Mouse (Mus musculus) lung, embryonic 15.5 days (tissue): ENCODE measurements around the gene Dnajb12. TPM values are rescaled to one million over a fixed set of nuclear protein-coding genes. Genes with fewer than 3 reads are reported as not detected.

Experiments used
- ATAC-seq: fragments of 200-750 bp; cut with Nextera tagmentation; 2 replicates; pipeline ENCODE4 v1.8.0; 2017; ENCODE audit warnings: moderate number of reproducible peaks, borderline replicate concordance; ENCODE audit not compliant: low FRiP score, low TSS enrichment; ENCODE audit errors: extremely low read depth
- H3K27ac ChIP-seq: fragments of 300-500 bp; sonication (generic); 2 replicates; pipeline ENCODE4 v1.5.1; 2015; ENCODE audit warnings: moderate library complexity, mild to moderate bottlenecking, inconsistent platforms
- H3K27me3 ChIP-seq: fragments of 300-500 bp; sonication (generic); 2 replicates; pipeline ENCODE4 v1.6.1; 2015; ENCODE audit warnings: inconsistent platforms
- H3K36me3 ChIP-seq: fragments of 300-500 bp; sonication (generic); 2 replicates; pipeline ENCODE4 v1.6.1; 2015; ENCODE audit warnings: inconsistent platforms
- H3K4me1 ChIP-seq: fragments of 300-500 bp; sonication (generic); 2 replicates; pipeline ENCODE4 v1.6.1; 2015; ENCODE audit warnings: inconsistent platforms
- H3K4me2 ChIP-seq: fragments of 300-500 bp; sonication (generic); 2 replicates; pipeline ENCODE4 v1.6.1; 2015; ENCODE audit warnings: inconsistent platforms, mild to moderate bottlenecking, moderate library complexity
- H3K4me3 ChIP-seq: fragments of 300-500 bp; sonication (generic); 2 replicates; pipeline ENCODE4 v1.5.1; 2015; ENCODE audit warnings: mild to moderate bottlenecking, inconsistent platforms
- H3K9ac ChIP-seq: fragments of 300-500 bp; sonication (generic); 2 replicates; pipeline ENCODE4 v1.6.1; 2015; ENCODE audit warnings: inconsistent platforms
- H3K9me3 ChIP-seq: fragments of 300-500 bp; sonication (generic); 2 replicates; pipeline ENCODE4 v1.6.1; 2016; ENCODE audit warnings: inconsistent platforms
- WGBS: fragments of 180-500 bp; shearing (Covaris S2); methylation state at CpG from one replicate; pipeline ENCODE4 v1.1.7; 2015; 5-methylcytosine and 5-hydroxymethylcytosine counted together
- polyA plus RNA-seq: library from polyadenylated mRNA; unstranded; fragments of >200 nt; fragmentation: Nextera tagmentation; extraction: Ambion mirVana; gene quantifications from 2 replicates; pipeline ENCODE4 v1.2.1, GENCODE M21; 2015

Dnajb12 gene
- polyA plus RNA-seq, 1 experiment from 2014 or later, result 24.1 TPM

GRCm38 (mm10) chr10:59929205-59929604, 49.8 kb downstream of the Dnajb12 start:
- WGBS, result 90% methylated on average over 7 of the region's 7 CpGs
- Histone ChIP-seq H3K27me3 (no peaks in the 10 kb centered on the region), H3K36me3 (no peaks in the 10 kb centered on the region), H3K4me2 (no peak overlapping the region), H3K9me3 (no peaks in the 10 kb centered on the region), H3K9ac (no peak overlapping the region), H3K4me1 (peaks cover 11% of the 10 kb centered on the region), H3K27ac (no peak overlapping the region), H3K4me3 (no peak overlapping the region)
- ATAC-seq, result no peak

DNA sequence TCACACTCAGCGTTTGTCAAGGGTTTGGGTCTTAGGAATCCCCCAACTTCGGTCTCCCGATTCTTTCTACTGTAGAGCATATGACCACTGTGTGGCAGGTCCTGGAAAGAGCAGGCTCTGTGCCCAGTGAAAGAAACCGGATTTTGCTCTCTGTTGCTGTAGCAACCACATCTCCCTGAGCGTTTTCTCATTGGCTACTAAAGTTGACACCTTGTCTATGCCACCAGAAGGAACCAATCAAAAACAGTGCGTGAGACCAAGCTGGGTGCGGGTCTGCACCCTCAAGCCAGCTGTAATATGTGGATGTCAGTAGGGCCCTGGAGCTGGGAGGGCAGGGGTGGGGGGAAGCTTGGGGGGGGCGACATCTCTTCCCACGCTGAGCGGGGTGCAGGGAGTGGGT, 51.6 kb downstream of the Dnajb12 start:
- Histone ChIP-seq H3K4me3 (no peak overlapping the region), H3K4me2 (no peak overlapping the region), H3K9me3 (no peaks in the 10 kb centered on the region), H3K27ac (no peak overlapping the region), H3K4me1 (peaks cover 7% of the 10 kb centered on the region), H3K27me3 (no peaks in the 10 kb centered on the region), H3K9ac (no peak overlapping the region), H3K36me3 (no peaks in the 10 kb centered on the region)
- WGBS, result 30% methylated on average over 10 of the region's 10 CpGs
- ATAC-seq, result peak; percentile 76; the same call in 1 of the 2 replicates

DNA sequence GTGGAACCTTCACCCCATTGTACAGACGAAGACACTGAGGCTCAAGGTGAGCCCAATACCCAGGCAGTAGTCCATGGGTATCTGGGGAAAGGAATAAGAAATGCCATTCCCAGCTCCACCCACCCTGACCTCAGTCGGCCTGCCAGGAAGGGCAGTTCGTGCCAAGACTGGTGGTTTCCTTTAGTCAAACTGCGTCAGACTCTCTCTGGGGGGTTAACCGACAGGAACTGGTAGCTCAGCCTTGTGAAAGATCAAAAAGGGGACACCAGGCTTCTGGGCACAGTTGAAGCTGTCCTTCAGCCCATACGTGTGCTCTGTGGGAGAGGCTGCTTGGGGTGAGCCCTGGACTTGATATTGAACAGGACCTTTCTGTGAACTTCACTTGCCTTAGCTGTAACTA, 53.2 kb downstream of the Dnajb12 start:
- no peak overlapping the region for H3K4me3 ChIP-seq
- no peak overlapping the region for H3K9ac ChIP-seq
- no peak for ATAC-seq
- peaks cover 11% of the 10 kb centered on the region for H3K4me1 ChIP-seq
- H3K27me3 ChIP-seq, result no peaks in the 10 kb centered on the region
- no peaks in the 10 kb centered on the region for H3K36me3 ChIP-seq
- H3K4me2 ChIP-seq, result no peak overlapping the region
- 70% methylated on average over 6 of the region's 6 CpGs for WGBS
- H3K27ac ChIP-seq, result no peak overlapping the region
- H3K9me3 ChIP-seq, result no peaks in the 10 kb centered on the region

DNA sequence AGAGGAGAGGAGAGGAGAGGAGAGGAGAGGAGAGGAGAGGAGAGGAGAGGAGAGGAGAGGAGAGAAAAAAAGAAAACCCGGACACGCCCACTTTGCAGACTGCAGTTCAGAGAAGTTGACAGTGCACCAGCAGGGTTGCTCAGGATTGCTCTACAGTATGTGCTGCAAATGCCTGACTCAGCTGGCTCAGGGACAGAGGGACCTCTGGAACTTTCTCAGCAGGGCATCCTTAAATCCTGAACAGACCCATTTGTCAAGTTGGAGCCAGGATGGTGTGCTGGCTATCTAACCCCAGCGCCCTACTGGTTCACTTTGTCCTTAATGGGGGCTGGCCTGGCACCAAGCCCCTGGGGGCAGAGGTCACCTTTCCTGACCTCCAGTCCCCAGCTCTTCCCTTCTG, 54.7 kb downstream of the Dnajb12 start:
- no peaks in the 10 kb centered on the region for H3K9me3 ChIP-seq
- WGBS, result 65% methylated on average over 3 of the region's 3 CpGs
- H3K4me3 ChIP-seq, result no peak overlapping the region
- peaks cover 11% of the 10 kb centered on the region for H3K4me1 ChIP-seq
- H3K27me3 ChIP-seq, result no peaks in the 10 kb centered on the region
- H3K27ac ChIP-seq, result no peak overlapping the region
- H3K9ac ChIP-seq, result no peak overlapping the region
- H3K4me2 ChIP-seq, result no peak overlapping the region
- H3K36me3 ChIP-seq, result no peaks in the 10 kb centered on the region
- ATAC-seq, result no peak

- Histone ChIP-seq H3K9me3 (no peaks in the 10 kb centered on the region), H3K4me3 (no peak overlapping the region), H3K4me2 (no peak overlapping the region), H3K27ac (no peak overlapping the region), H3K4me1 (peaks cover 6% of the 10 kb centered on the region; the same call in 1 of the 2 replicates), H3K27me3 (no peaks in the 10 kb centered on the region), H3K9ac (no peak overlapping the region), H3K36me3 (no peaks in the 10 kb centered on the region)
- 31% methylated on average over 8 of the region's 8 CpGs for WGBS
- no peak for ATAC-seq
Measured at GRCm38 (mm10) chr10:59936058-59936856, 56.9 kb downstream of the Dnajb12 start.

GRCm38 (mm10) chr10:59938662-59939061, 59.3 kb downstream of the Dnajb12 start:
- H3K9ac ChIP-seq, result no peak overlapping the region
- no peak overlapping the region for H3K4me3 ChIP-seq
- ATAC-seq, result no peak
- WGBS, result 74% methylated on average over 5 of the region's 5 CpGs
- no peaks in the 10 kb centered on the region for H3K36me3 ChIP-seq
- no peak overlapping the region for H3K4me2 ChIP-seq
- H3K4me1 ChIP-seq, result peaks cover 26% of the 10 kb centered on the region
- H3K9me3 ChIP-seq, result no peaks in the 10 kb centered on the region
- no peak overlapping the region for H3K27ac ChIP-seq
- no peaks in the 10 kb centered on the region for H3K27me3 ChIP-seq

- Histone ChIP-seq H3K4me2 (no peak overlapping the region), H3K9me3 (no peaks in the 10 kb centered on the region), H3K27ac (no peak overlapping the region), H3K9ac (no peak overlapping the region), H3K4me3 (no peak overlapping the region), H3K4me1 (peaks cover 30% of the 10 kb centered on the region), H3K36me3 (no peaks in the 10 kb centered on the region), H3K27me3 (no peaks in the 10 kb centered on the region)
- ATAC-seq, result no peak
- WGBS, result 74% methylated on average over 1 of the region's 1 CpGs
Measured at GRCm38 (mm10) chr10:59939081-59939480, 59.7 kb downstream of the Dnajb12 start.

DNA sequence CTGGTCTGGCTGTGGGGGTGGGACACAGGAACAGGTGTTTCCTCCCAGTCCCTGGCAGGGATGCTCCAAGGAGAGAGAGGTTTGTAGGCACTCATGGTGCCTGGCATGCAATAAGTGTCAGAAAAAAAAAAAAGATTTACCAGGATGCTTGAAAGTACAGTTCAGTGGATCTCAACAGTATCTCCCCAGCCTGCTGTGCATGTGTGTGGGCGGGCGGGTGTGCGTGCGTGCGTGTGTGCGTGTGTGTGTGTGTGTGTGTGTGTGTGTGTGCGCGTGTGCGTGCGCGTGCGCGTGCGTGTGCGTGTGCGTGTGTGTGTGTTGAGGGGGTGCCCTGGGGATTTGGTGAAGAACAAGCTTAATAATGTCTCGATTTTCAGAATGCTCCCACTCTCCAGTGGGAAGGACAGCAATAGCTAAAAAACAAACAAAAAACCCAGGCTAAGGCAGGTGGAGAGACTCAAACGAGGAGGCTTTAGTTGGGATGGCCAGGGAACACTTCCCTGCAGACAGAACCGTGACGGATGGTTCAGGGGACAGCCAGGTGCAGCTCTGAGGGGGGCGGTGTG, 63.0 kb downstream of the Dnajb12 start:
- no peaks in the 10 kb centered on the region for H3K27me3 ChIP-seq
- H3K4me2 ChIP-seq, result peak overlapping the region; percentile 61
- H3K9ac ChIP-seq, result 0 out of 2 replicates have a peak overlapping the region, but pooled peaks have one; percentile 29
- peaks cover 27% of the 10 kb centered on the region for H3K4me1 ChIP-seq
- ATAC-seq, result no peak
- no peaks in the 10 kb centered on the region for H3K36me3 ChIP-seq
- peak overlapping the region; percentile 92 for H3K27ac ChIP-seq
- 39% methylated on average over 21 of the region's 21 CpGs for WGBS
- H3K9me3 ChIP-seq, result no peaks in the 10 kb centered on the region
- H3K4me3 ChIP-seq, result peak overlapping the region; percentile 19

- H3K27ac ChIP-seq, result peak overlapping the region; percentile 92
- H3K9me3 ChIP-seq, result no peaks in the 10 kb centered on the region
- H3K36me3 ChIP-seq, result no peaks in the 10 kb centered on the region
- H3K9ac ChIP-seq, result peak overlapping the region; percentile 29
- peak overlapping the region; percentile 19 for H3K4me3 ChIP-seq
- H3K4me2 ChIP-seq, result peak overlapping the region; percentile 61
- ATAC-seq, result peak; percentile 72
- H3K4me1 ChIP-seq, result peaks cover 33% of the 10 kb centered on the region
- under 1% methylated on average over 16 of the region's 16 CpGs for WGBS
- no peaks in the 10 kb centered on the region for H3K27me3 ChIP-seq
Measured at GRCm38 (mm10) chr10:59942847-59943420, 63.6 kb downstream of the Dnajb12 start.

DNA sequence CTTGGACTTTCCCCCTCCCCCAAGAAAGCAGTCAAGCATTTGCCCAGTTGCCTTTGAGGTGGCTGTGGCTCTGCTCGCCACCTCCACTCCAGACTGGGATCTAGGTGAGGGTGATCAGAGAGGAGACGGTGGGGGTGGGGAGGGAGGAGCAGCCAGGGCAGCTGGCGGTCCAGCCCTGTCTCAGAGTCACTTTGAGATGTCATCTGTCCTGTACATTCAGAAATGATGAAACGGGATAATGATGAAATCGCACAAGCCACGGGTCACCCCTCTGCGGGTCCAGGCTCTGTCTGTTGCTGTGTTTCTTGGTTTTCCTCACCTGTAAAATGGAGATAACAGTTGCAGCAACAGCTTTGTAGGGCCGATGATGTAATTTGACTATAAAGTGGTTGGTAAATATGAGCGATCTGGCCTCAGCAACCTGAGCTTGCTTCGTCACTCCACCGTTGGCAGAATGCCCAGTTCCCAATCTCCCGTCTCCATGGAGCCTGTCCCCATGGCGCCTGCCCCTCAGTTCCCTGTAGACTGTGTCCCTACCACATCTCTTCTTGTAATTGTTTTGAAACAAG, 64.1 kb downstream of the Dnajb12 start:
- H3K9ac ChIP-seq, result peak overlapping the region; percentile 8; the same call in 1 of the 2 replicates
- peak overlapping the region; percentile 92 for H3K27ac ChIP-seq
- peaks cover 39% of the 10 kb centered on the region for H3K4me1 ChIP-seq
- H3K4me2 ChIP-seq, result peak overlapping the region; percentile 61
- peak; percentile 88 for ATAC-seq
- no peaks in the 10 kb centered on the region for H3K27me3 ChIP-seq
- H3K9me3 ChIP-seq, result no peaks in the 10 kb centered on the region
- H3K4me3 ChIP-seq, result peak overlapping the region; percentile 19
- no peaks in the 10 kb centered on the region for H3K36me3 ChIP-seq
- 12% methylated on average over 13 of the region's 13 CpGs for WGBS

DNA sequence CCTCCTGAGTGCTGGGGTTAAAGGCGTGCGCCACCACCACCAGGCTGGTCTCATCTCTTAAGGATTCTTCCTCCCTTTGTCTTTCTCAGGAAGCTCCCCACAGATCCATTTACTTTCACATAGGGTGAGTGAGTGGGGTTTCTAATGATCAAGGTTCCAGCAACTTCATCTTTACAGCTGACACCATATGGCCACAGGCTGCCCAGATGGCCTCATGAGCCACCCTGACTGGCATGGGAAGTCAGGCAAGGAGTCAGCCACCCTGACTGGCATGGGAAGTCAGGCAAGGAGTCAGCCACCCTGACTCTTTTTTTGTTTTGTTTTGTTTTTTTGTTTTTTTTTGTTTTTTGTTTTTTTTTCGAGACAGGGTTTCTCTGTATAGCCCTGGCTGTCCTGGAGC, 66.1 kb downstream of the Dnajb12 start:
- 82% methylated on average over 3 of the region's 3 CpGs for WGBS
- no peak overlapping the region for H3K4me3 ChIP-seq
- H3K27me3 ChIP-seq, result no peaks in the 10 kb centered on the region
- H3K36me3 ChIP-seq, result peaks cover 5% of the 10 kb centered on the region; the same call in 1 of the 2 replicates
- H3K9ac ChIP-seq, result no peak overlapping the region
- ATAC-seq, result no peak
- no peaks in the 10 kb centered on the region for H3K9me3 ChIP-seq
- no peak overlapping the region for H3K27ac ChIP-seq
- H3K4me1 ChIP-seq, result peaks cover 58% of the 10 kb centered on the region
- no peak overlapping the region for H3K4me2 ChIP-seq

DNA sequence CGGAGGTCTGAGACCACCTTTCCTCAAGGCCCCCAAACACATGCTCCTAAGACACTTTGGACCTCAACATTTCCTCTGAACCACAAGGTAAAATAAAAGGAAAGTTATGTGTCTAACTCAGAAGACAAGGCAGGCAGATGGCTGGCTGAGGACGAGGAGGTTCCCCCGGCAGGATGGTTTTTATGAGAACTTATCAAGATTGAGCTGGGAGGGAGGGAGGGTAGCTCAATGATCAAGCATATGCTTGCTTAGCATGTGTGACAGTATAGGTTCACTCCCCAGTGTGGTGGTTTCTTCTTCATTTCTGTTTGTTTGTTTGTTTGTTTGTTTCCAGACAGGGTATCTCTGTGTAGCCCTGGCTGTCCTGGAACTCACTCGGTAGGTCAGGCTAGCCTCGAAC, 67.0 kb downstream of the Dnajb12 start:
- H3K9me3 ChIP-seq, result no peaks in the 10 kb centered on the region
- ATAC-seq, result no peak
- no peaks in the 10 kb centered on the region for H3K27me3 ChIP-seq
- peaks cover 63% of the 10 kb centered on the region for H3K4me1 ChIP-seq
- no peak overlapping the region for H3K27ac ChIP-seq
- no peak overlapping the region for H3K9ac ChIP-seq
- no peak overlapping the region for H3K4me3 ChIP-seq
- peaks cover 5% of the 10 kb centered on the region; the same call in 1 of the 2 replicates for H3K36me3 ChIP-seq
- 88% methylated on average over 5 of the region's 5 CpGs for WGBS
- no peak overlapping the region for H3K4me2 ChIP-seq
